Mouse (Mus musculus) CH12.LX (cell line): ENCODE data around the gene Mea1. TPM values are rescaled to one million over a fixed set of nuclear protein-coding genes. Genes with fewer than 3 reads are reported as not detected.

Experiments
- DNase-seq: peaks from one replicate; pipeline ENCODE4 v3.0.0-alpha.2; 2013; ENCODE audit errors: extremely low read depth
- H3K27ac ChIP-seq: 2 replicates; pipeline ENCODE4 v1.5.1; 2012; ENCODE audit warnings: low read depth, mild to moderate bottlenecking, control low read depth, moderate library complexity; ENCODE audit not compliant: insufficient read depth
- H3K27me3 ChIP-seq: replicated peaks from 2 replicates; pipeline ENCODE3; 2012; ENCODE audit warnings: inconsistent platforms
- H3K36me3 ChIP-seq, 2 experiments: replicated peaks in 1 of 2; 2 replicates each; pipeline versions ENCODE3 to v1.6.1; 2012; ENCODE audit warnings: inconsistent platforms in 1 of 2, low read length in 1 of 2, mild to moderate bottlenecking in 1 of 2, mixed read lengths in 1 of 2, moderate library complexity in 1 of 2; ENCODE audit not compliant: control insufficient read depth in 1 of 2, insufficient read depth in 1 of 2
- H3K4me1 ChIP-seq, 2 experiments: 2 replicates each; pipeline ENCODE4 v1.6.1; 2012; ENCODE audit warnings: inconsistent platforms in 1 of 2, moderate library complexity in 1 of 2; ENCODE audit not compliant: insufficient read depth in 2 of 2, control insufficient read depth in 1 of 2
- H3K4me2 ChIP-seq: 2 replicates; pipeline ENCODE4 v1.6.1; 2012; ENCODE audit warnings: low read depth, mild to moderate bottlenecking, control low read depth; ENCODE audit not compliant: poor library complexity, insufficient read depth, severe bottlenecking
- H3K4me3 ChIP-seq, 3 experiments: fragments of 150-350 bp in 1 of 3; sonication (generic) in 1 of 3; replicated peaks in 1 of 3; 2 replicates each; pipeline versions ENCODE3 to v1.5.1; 2011 to 2012; ENCODE audit warnings: low read depth in 2 of 3, low read length in 2 of 3, mild to moderate bottlenecking in 2 of 3, moderate library complexity in 2 of 3, control low read depth in 1 of 3, improper control_type of control experiment in 1 of 3, inconsistent platforms in 1 of 3, mixed read lengths in 1 of 3; ENCODE audit not compliant: poor library complexity in 1 of 3
- H3K79me2 ChIP-seq: replicated peaks from 2 replicates; pipeline ENCODE4 v1.6.1; 2012; ENCODE audit warnings: mild to moderate bottlenecking, moderate library complexity; ENCODE audit not compliant: control insufficient read depth, poor library complexity, insufficient read depth, severe bottlenecking; ENCODE audit errors: extremely low read depth
- H3K9ac ChIP-seq: 2 replicates; pipeline ENCODE4 v1.6.1; 2012; ENCODE audit warnings: low read depth, mild to moderate bottlenecking, control low read depth, moderate library complexity; ENCODE audit not compliant: insufficient read depth
- H3K9me3 ChIP-seq: replicated peaks from 2 replicates; pipeline ENCODE3; 2012; ENCODE audit warnings: low read length, inconsistent platforms, mixed read lengths
- CHD2 ChIP-seq: IDR thresholded peaks from 2 replicates; pipeline ENCODE4 v1.6.1; 2011; ENCODE audit warnings: low read length, improper control_type of control experiment
- E2F4 ChIP-seq: IDR thresholded peaks from 2 replicates; pipeline ENCODE4 v1.6.1; 2011; ENCODE audit warnings: low read depth, low read length, improper control_type of control experiment; ENCODE audit not compliant: insufficient replicate concordance
- EP300 ChIP-seq: IDR thresholded peaks from 2 replicates; pipeline ENCODE4 v1.6.1; 2011; ENCODE audit warnings: low read length, improper control_type of control experiment
- KAT2A ChIP-seq: IDR thresholded peaks from 2 replicates; pipeline ENCODE4 v1.6.1; 2012; ENCODE audit warnings: low read length, improper control_type of control experiment, inconsistent platforms; ENCODE audit not compliant: insufficient replicate concordance
- MAX ChIP-seq: IDR thresholded peaks from 2 replicates; pipeline ENCODE4 v1.6.1; 2011; ENCODE audit warnings: low read length, improper control_type of control experiment
- MEF2A ChIP-seq: IDR thresholded peaks from 2 replicates; pipeline ENCODE4 v1.6.1; 2014; ENCODE audit warnings: low read depth, mild to moderate bottlenecking, inconsistent platforms, low read length, improper control_type of control experiment, borderline replicate concordance
- MYC ChIP-seq: IDR thresholded peaks from 2 replicates; pipeline ENCODE4 v1.6.1; 2011; ENCODE audit warnings: low read depth, mild to moderate bottlenecking, improper control_type of control experiment, low read length
- TBP ChIP-seq: conservative IDR thresholded peaks from 2 replicates; pipeline ENCODE4 v1.6.1; 2011; ENCODE audit warnings: low read depth, low read length, improper control_type of control experiment
- UBTF ChIP-seq: IDR thresholded peaks from 2 replicates; pipeline ENCODE4 v1.6.1; 2012; ENCODE audit warnings: low read depth, mild to moderate bottlenecking, inconsistent platforms, low read length, improper control_type of control experiment, moderate library complexity
- ZMIZ1 ChIP-seq: IDR thresholded peaks from 2 replicates; pipeline ENCODE4 v1.6.1; 2012; ENCODE audit warnings: low read depth, mild to moderate bottlenecking, inconsistent platforms, low read length, improper control_type of control experiment
- dilution Hi-C: fragments of 300-500 bp; cut with MboI; formaldehyde crosslinking; loops from 2 replicates; pipeline ENCODE4 v1.14.3; 2020; ENCODE audit warnings: low sequenced_read_pairs; ENCODE audit not compliant: extremely low pct_unique_long_range_greater_than_20kb, extremely low pct_ligation_motif_present
- in situ Hi-C: fragments of 300-500 bp; cut with MboI; formaldehyde crosslinking; loops from 3 replicates; pipeline ENCODE4 v1.14.3; 2019; ENCODE audit warnings: low sequenced_read_pairs, low pct_ligation_motif_present, low pct_unique_long_range_greater_than_20kb, mixed read lengths
- polyA plus RNA-seq: library from polyadenylated mRNA; unstranded; fragments of >175 nt; gene quantifications from 2 replicates; pipeline ENCODE4 v1.2.1, GENCODE M21; 2012; ENCODE audit warnings: low read depth; ENCODE audit not compliant: insufficient read length
- total RNA-seq, 2 experiments: library from RNA; depleted of rRNA; stranded (reverse); fragments of 300-350 nt in 1 of 2; fragments of >200 nt in 1 of 2; gene quantifications; 2 replicates each; pipeline ENCODE4 v1.2.3; 2012 to 2014

Mea1 gene
- total RNA-seq (2012; rRNA removed): 94.3 and 106 TPM in 2 replicates
- total RNA-seq (2014; rRNA removed): 68.3 and 73.8 TPM in 2 replicates
- polyA plus RNA-seq: 86.1 and 110 TPM in 2 replicates

DNA sequence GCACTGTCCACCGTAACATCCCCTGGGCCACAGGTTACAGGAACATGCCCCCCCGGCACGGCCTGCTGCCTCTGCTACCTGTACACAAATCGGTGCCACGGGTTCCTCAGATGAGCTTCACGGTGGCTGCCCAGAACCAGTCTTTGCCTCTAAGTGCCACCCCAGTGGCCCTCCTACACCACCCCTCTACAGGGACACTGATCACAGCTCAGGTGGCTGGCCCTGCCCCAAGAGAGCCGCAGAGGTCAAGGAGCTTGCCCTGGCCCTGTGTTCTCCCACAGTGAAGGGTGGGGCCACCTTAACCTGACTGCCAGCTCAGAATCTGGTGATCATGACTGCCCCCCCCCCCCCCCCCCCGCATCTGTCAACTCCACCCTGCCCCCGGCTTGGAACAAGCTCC, at the start of gene Mea1:
TSS of gene Mea1 (plus strand) at position 378 of the 400 bp plus-strand sequence.
- H3K36me3 ChIP-seq: peaks cover 48 to 61% of the 10 kb centered on the region in 2 experiments
- dilution Hi-C loops: no loop called here

DNA sequence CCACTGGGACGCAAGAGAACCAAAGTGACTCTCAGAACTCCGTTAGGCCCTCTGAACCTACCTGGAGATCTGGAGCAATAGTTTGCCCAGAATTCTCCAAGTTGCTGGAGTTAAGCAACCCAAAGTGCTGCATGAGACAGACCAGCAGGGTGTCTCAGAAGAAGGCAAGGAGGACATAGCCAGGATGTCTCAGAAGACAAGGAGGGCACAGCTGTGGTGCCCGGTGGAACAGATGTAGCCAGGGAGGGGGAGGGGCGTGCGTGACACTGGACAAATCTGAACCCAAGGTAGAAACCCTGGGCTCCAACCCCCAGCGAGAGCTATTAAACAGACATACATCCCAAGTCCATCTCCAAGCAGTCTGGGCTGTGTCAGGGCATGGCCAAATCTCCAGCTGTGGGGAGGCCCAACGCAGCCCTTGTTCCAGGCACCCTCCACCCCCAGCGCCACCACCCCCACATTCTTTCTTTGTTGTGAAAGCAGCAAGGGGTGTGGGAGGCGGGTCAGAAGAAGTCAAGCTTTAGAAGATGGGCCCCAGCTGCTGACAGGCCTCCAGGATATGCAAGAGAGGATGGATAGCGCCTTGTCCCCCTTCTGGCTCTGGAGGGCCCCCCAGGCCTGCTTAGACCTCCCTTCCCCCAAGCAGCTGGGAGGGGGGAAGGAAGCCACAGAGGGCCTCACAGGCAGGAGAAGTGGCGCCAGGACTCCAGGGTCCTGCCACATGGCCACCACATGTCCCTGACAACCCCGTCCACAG, 48.7 kb upstream of the Mea1 start:
- Histone ChIP-seq H3K36me3 (peaks cover 0 to 25% of the 10 kb centered on the region in 2 experiments), H3K4me1 (peaks cover 7 to 17% of the 10 kb centered on the region in 2 experiments), H3K9me3 (no peaks in the 10 kb centered on the region), H3K27ac (no peak overlapping the region), H3K27me3 (no peaks in the 10 kb centered on the region)
- in situ Hi-C loops: no loop called here
- dilution Hi-C loops: no loop called here
- no peak for TF ChIP-seq EP300
- 0 out of 2 replicates have a peak, but pooled peaks have one; percentile 25 for TF ChIP-seq CHD2
- TF ChIP-seq, all 38 proteins: peak for 1
- no peak overlapping the region for H3K4me3 ChIP-seq
- DNase-seq: no peak
- H3K79me2 ChIP-seq: no peaks in the 10 kb centered on the region
- peak overlapping the region; percentile 66 for H3K4me2 ChIP-seq
- H3K9ac ChIP-seq: no peak overlapping the region

More for the DNA sequence above, at the start of gene Mea1:
- no peak within 1 kb of the TSS for H3K27ac ChIP-seq
- peaks cover 12 to 39% of the 10 kb centered on the region in 2 experiments for H3K4me1 ChIP-seq
- no peak for TF ChIP-seq TBP
- TF ChIP-seq ZMIZ1: no peak
- no peak for TF ChIP-seq CHD2
- no peak for TF ChIP-seq MEF2A
- no peak for TF ChIP-seq MYC
- no peak for TF ChIP-seq UBTF
- no peak for TF ChIP-seq KAT2A
- no peak for TF ChIP-seq MAX
- TF ChIP-seq E2F4: no peak
- TF ChIP-seq, all 38 proteins: peak for 0
- Histone ChIP-seq H3K9ac (peak within 1 kb of the TSS; percentile 99), H3K4me2 (peak within 1 kb of the TSS; percentile 81), H3K9me3 (no peaks in the 10 kb centered on the region), H3K79me2 (peaks cover 33% of the 10 kb centered on the region), H3K27me3 (no peaks in the 10 kb centered on the region), H3K4me3 (peak within 1 kb of the TSS; percentile 77 to 99 (median 86))
- no peak for DNase-seq
- in situ Hi-C loops: no loop called here
